Mouse (Mus musculus) small intestine, adult 2 months (tissue): ENCODE data around the gene Psmg3.

ENCODE experiments used
- CTCF ChIP-seq: fragments of 200-500 bp; IDR thresholded peaks from 2 replicates; pipeline ENCODE4 v1.5.1; 2012; ENCODE audit warnings: low read depth, mild to moderate bottlenecking, control low read depth, inconsistent platforms, low read length, moderate library complexity, mixed read lengths; ENCODE audit not compliant: insufficient replicate concordance, insufficient read length; ENCODE audit errors: extremely low read depth
- POLR2A ChIP-seq: fragments of 200-500 bp; IDR thresholded peaks from 2 replicates; pipeline ENCODE4 v1.6.1; 2012; ENCODE audit warnings: low read depth, mild to moderate bottlenecking, control low read depth, inconsistent platforms, low read length, moderate library complexity

DNA sequence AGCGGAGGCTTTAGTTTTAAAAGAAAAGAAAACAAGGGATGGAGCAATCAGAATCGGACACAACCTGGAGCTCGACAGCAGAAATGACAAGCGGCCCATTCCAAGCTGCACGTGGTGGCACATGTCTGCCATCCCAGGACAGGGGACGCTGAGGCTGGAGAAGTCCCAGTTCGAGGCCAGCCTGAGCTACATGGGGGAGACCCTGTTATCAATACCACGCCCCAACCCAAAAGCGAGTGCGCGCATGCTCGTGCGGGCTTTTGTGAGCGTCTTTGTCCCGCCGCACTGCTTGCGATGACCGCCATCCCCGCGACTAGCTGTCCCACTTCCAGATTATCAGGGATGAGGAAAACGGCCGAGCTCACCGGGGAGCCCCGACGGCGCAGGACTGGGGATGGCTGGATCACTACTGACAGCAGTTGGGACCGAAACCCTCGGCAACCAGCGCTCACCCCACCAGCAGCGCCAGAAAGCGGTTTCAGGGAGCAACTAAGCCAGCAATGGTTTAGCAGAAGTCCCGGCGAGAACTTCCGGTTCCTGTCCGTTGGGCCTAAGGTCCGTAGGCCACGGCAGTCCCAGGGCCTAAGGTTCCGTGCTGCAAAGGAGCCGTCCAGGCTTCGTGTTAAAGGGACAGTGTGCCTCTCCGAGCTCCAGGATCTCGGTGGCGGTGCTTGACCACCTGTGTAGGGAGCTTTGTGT is at the start of gene Psmg3, which contains the start of gene Gm26938:
- no peak for TF ChIP-seq CTCF
- TF ChIP-seq POLR2A: peak; percentile 76; the same call in 1 of the 2 replicates
